Mouse (Mus musculus): ENCODE results near the gene Ubtd1.

DNA sequence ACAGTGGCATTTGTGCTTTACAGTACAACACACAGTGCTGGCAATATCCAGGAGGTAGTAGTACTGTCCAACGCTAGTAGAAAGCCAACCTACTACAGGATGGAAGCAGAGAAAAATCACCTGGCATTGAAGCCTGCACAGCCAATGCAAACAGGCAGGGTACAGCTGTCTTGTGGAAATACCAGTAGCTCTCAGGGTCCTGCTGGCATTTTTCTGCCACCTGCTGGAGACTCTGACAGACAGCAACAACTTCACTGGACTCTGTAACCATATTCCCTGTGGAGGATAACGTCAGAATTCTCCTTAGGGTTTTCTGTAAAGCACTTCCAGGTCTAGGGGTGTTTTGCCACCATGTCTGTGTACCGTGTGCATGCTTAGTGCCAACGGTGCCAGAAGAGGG is 29.3 kb upstream of the Ubtd1 start:
- TF ChIP-seq CTCF (IDR thresholded peaks at IDR 0.05; ENCODE audit: insufficient read depth, low read depth, low read length) (no peak), POLR2A (IDR thresholded peaks at IDR 0.05; ENCODE audit: insufficient read depth, low read depth, low read length) (no peak)

Measured in olfactory bulb, adult 2 months (tissue).